Mouse (Mus musculus) adrenal gland (tissue): ENCODE measurements around the gene Wipf1.

Source experiments
- intact Hi-C: fragments of 180-260 bp; cut with DNase I; formaldehyde crosslinking; loops from one replicate; pipeline ENCODE4 v1.15.1; 2025

The Wipf1 gene

DNA sequence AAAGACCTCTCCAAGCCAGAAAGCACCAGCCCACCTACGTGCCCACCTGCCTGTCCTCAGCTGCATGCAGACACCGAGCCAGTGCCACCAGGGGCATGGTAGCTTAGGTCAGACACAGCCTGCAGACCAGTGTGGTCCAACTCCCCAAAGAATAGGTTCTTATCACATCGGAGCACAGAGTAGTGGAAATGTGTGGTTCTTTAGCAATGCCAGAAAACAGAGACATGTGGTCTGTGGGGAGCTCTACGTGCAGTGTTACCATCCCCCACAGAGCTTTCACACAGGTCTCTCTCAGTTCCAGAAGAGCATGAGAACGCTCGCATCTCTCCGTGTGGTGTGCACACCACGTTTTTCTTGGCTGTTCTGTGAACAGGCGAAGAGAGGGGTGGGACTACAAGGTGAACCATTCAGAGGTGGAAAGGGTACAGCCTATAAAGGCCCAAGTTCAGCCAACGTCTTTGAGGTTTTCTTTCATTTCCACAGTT, 59.3 kb downstream of the Wipf1 start:
- intact Hi-C loops, result no loop called here

DNA sequence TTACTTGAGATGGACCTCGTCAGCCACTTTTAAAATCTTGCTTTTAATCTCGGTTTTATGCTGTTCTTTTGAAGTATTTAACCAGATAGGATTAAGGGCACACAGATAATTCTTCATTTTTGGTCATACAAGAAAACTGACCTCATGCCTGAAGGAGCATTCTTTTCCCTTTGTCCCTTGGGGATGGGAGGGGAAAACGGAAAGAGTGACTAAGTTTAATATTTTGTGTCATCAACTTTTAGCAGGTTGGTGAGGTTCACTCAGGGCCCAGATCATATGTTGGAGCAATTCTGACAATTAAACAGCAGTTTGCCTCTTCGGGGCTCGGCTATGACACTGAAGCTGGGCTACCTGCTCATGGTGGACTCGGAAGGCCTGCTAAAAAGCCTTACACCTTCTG, 60.0 kb downstream of the Wipf1 start:
- intact Hi-C loops, result no loop called here

DNA sequence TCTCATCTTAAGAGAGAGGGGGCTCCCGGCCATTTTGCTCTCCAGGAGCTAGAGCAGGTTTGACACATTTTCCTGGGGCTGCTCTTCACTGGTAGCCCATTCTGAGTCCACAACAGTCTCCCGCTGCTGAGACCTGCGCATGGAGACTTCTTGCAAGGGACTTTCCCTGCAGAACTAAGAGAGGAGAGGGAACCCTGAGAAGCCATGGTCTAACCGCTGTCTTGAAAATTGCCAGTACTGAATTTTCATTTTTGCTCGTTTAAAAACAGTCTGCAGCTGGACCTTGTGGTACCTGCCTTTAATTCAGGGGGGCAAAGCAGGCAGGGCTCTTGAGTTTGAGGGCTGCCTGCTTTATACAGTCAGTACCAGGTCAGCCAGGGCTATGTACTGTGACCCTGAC, 60.5 kb downstream of the Wipf1 start:
- intact Hi-C loops, result no loop called here

DNA sequence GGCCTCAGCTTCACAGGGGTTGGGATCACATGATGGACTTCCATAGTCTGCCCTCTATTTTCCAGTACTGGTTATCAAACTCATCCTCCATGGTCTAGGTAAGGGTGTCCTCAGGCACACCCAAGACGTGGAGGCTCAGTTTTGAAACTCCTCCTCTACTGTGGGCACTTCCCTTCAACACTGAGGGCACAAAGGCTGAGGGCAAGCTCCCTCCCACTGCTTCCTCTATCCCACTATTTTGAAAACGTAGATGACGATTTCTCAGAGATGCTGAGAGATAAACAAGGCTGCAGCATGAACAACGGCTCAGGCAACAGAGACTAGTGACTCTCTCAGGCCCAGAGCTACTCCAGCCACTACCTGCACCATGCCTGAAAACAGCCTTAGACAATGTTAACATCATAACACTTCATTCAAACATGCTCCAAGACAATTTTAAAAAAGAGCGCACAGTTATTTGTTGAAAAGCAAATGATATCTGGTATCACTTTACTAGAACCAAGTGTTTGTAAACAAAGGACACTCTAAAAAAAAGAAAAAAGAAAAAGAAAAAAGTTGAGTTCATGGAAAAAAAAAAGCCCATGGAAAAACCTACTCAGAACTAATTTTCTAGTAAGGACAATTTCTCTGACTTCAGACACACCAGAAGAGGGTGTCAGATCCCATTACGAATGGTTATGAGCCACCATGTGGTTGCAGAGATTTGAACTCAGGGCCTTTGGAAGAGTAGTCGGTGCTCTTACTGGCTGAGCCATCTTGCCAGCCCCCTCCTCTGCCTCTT, 62.3 kb downstream of the Wipf1 start:
- intact Hi-C loops, result no loop called here

DNA sequence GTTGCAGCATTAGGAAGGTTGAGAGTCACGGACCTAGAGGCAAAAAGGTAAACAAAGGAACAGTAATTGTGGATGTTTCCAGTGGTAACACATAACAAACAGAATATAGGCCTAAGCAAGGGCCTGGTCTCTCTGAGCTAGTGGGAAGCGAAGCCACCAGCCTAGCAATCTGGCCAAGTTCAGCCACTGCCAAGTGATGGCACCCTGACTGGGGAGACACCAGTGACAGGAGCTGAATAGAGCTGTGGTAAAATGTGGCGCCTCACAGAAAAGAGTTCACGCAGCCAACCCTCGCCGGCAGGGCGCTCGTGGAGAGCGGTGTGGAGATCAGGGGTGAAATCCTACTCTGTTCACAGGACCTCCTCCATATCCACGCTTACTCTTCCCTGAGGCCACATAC, 63.1 kb downstream of the Wipf1 start:
- intact Hi-C loops, result no loop called here

DNA sequence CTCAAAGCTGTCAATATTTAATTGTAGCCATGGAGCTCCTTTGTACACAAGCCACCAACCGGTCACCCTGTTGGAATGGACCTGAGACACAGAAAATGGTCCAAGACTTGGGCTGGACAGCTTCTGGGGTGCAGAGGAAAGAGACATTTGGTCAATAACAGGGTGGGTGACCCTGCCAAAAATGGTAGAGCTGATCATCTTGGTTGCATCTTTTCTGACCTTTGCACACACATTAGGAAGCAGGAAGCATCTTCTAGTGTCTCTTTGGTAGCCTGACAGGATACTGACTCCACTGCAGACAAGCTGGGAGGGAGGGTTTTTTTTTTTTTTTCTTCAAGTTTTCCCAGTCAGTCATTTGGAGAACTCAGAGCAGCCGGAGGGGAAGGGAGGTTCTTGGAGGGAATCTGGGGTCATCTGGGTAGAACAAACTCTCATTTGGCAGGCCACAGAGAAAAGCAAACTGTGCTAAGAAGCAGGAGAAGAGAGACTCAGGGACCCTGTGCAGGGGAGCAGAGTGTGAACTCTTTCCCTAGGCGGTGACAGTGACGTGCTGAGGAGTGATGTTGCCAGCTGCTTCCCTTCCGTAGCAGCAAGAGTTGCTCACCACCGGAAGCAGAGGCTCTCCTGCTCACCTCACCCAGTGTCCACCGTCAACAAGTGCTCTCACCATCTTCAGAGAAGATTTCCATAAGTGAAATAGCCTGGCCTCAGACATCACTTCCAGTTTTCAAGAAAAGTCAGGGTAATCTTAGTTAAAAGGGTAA, 65.9 kb downstream of the Wipf1 start:
- intact Hi-C loops, result no loop called here

DNA sequence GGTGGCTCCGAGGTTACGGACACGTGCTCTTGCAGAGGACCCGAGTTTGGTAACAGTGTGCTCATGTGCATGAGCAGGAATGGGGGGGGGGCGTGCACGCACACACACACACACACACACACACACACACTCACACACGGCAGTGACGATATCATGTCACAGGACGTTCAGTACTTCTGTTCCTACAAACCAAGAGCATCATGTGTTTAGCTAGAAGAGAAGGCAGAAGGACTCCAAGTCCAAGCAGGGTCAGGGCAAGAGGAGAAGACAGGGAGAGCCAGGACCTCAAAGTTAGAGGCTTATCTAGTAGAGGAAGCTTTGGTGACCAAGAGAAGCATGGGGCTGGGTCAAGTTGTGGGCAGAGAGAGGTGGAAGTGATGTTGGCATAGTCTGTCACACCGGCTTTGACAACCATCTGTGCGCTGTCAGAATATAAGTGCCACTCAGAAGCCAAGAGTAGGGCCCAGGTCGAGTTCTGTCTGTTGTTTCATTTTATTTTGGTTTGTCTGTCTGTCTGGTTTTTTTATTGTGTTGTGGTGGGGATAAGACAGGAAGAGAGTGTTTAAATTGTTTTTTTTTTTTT, 66.7 kb downstream of the Wipf1 start:
- intact Hi-C loops, result no loop called here

DNA sequence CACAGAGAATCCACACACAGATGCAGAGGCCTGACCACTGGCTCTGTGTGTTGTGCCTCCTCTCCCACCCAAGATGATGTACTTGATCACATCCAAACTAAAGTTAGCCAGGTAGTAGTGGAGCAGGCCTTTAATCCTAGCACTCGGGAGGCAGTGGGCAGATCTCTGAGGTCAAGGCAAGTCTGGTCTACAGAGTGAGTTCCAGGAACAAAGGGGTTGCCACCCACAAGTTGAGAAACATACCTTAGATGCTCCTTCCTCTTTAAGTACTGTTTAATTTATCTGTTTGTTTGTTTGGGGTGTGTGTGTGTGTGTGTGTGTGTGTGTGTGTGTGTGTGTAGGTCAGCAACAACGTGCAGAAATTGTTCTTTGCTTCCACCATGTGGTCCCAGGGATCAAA, 67.3 kb downstream of the Wipf1 start:
- intact Hi-C loops, result no loop called here

DNA sequence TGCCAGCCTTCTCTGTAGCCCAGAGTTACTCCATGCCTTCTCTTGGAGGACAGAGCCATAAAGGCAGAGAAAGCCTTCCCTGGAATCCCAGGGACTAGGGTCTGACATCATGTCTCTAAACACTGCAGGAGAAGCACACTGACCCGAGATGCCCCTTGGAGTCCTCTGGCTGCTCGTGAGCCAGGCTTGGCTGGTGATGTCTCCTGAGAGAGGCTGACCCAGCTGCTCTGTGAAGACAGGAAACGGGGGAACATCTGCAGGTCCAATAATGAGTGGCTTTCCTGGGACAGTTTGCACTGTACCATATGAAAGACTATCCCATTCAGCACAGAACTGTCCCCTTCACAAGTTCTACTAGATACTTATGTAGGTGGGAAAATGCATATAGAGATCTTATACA, 69.4 kb downstream of the Wipf1 start:
- intact Hi-C loops, result no loop called here

DNA sequence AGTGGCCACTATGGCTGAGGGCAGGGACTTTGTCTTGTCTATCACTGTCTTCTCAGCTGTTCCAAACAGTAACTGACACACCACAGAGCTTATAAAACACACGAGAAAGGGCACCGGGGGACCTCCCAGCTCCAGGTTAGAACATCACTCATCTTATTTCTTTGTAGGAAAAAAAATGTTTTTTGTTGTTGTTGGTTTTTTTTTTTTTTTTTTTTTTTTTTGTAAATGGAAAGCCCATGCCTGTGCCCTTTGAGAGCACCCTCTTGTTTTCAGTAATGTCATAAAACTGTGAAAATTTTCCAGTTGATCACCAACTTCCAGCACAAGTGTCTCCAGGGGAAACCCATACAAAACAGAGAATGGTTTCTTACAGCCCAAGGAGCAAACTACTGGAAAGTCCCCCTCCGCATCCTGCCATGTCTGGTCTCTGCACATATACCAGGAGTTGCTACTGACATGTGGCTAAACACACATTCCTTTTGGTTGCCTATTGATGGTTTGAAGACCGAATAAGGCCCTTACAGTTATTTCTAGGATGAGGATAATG, 69.9 kb downstream of the Wipf1 start:
- intact Hi-C loops, result no loop called here

DNA sequence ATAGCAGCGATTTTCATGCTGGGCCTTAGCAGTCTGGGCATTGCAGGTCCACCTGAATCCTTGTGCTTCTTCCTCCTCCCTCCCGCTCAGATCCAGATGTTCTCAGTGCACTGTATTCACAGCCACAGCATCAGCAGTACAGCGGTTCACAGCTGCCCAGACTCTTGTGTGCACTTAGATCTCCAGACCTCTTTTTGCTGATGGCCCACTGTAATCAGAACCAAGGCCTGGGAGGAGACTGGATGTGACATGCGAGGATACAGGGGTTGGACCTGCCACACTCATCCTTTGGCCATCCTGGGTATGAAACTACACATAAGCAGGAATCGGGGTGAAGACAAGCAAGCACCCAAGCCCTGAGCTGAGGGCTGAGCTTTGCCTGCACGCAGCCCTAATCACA, 72.6 kb downstream of the Wipf1 start:
- intact Hi-C loops, result no loop called here

DNA sequence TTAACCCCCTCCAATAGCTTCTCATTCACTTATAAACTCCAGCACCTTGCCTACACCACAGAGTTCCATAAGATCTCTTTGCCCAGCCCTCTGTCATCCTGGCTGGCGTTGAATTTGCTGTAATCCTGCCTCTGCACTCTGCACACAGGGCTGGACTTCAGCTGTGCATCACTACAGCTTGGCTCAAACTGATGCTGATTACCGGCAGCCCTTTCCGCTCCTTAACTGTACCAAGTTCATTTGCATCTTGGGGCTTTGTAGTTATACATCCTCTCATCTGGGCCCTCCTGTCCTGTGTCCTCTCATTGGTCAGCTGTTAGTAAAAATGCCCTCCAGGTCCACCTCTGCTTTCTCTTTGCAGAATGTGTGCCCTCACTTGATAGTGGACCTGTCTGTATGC, 73.4 kb downstream of the Wipf1 start:
- intact Hi-C loops, result no loop called here

DNA sequence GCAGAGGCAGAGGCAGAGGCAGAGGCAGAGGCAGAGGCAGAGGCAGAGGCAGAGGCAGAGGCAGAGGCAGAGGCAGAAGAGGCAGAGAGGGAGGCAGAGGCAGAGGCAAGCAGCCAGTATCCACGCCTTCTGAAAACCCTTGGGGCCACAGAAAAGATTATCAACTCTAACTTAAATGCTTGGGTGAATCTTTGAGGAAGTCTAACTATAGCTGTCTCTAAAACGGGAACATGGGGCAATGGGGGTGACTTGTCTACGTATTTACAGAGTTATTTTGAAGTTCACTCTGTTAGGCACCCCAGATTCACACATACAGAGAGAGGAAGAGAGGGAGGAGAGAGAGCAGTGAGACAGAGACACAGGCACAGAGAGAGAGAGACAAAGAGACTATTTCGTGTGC, 74.0 kb downstream of the Wipf1 start:
- intact Hi-C loops, result no loop called here

DNA sequence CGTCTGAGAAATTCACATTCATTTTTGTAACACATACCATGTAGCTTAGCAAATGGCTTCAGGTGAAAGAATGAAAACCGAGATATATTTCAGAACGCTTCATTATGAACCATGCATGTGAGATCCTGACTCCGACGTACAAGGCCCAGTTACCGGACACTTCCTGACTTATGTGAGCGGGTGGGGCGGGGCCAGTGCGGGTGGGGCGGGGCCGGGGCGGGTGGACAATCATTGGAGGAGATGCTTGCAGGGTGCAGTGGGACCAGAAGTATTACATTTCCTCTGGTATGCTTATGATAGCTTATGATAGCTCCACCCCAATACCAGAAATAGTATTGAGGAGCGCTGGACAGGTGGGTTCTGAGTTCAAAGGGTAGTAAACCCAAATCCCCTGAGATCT, 74.9 kb downstream of the Wipf1 start:
- intact Hi-C loops, result no loop called here

DNA sequence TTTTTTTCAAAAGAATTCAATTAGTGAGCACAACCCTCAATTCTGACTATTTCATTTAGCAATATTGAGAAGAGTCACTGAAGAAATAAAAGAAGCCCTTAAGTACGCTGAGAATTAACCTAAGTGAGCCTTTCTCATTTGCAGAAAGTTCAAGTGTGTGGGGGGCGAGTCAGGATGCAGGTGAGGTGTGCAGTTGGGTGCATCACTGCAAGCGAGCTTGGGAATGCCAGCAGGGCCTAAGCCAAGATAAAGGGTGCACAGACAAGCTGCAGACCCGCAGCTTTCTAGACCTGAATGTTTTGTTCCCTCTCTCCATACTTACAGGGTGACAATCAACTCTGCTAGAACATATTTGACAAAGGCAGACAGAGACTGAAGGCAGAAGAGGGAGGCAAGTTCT, 75.3 kb downstream of the Wipf1 start:
- intact Hi-C loops, result no loop called here

DNA sequence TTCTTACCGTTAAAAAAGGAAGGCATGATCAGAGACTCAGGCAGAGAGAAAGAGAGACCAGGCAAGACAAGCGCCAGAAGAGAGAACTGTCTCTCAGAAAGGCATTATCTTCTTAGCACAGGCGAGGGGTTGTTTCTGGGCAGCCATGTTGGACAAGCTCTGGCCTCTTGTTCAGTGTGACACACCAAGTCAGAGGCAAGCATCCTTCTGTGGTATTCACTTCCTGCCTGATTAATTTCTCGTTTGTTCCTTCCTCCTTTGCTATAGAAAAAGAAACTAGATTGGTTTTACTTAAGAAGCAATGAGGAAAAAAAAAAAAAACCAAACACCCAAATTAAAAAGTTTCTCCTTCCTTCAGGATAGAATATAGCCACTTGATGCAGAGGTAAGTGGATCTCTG, 75.8 kb downstream of the Wipf1 start:
- intact Hi-C loops, result no loop called here

DNA sequence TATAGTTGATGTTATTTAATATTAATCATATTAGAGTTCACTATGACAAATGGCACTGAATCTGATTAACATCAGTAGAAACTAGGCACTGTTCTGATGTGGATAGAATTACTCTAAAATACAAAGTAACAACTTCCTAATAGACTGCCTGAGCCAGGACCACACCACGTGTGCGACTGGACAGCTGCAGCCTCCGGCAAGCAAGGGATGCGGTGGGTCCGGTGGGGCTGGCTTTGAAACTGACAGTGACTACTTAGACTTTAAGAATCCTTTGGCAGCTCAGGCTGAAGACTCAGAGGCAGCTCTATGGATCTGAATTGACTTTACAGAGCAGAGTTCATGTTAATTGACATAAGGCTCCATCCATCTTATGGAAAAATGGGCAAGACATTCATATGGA, 76.4 kb downstream of the Wipf1 start:
- intact Hi-C loops, result no loop called here

DNA sequence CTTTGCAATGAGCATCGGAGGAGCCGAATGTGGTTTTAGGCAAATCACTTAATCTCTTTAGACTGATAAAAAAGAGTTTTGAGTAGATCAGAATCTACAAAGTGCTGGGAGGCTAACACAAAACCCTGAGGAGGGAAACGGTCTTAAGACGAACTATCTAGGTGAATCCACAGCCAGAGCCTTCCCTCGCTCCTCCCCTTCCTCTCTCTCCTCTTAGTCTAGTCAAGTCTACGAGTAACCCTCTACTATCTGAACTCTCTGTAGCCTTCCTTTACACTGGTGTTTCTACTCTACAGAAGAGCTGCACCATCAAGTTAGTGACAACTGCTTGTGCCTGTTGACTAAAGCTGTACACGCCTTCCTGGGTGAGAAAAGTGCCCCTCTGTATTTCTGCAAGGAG, 77.0 kb downstream of the Wipf1 start:
- intact Hi-C loops, result no loop called here

DNA sequence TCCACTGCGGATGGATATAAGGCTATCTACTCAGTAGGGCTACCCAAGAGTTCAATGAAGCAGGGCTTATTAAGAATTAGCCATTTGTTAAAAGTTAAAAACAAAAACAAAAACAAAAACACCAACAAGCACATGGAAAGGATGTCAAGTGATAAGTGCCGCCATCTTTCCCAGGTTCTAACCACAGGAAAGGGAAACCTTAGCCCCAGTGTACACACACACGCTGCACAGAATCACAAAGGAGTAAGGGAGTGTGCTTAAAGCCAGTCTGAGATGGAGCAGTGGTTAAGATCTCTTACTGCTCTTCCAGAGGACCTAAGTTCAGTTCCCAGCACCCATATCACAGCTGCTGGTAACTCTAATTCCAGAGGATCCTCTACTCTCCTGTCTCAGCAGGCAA, 78.0 kb downstream of the Wipf1 start:
- intact Hi-C loops, result no loop called here

DNA sequence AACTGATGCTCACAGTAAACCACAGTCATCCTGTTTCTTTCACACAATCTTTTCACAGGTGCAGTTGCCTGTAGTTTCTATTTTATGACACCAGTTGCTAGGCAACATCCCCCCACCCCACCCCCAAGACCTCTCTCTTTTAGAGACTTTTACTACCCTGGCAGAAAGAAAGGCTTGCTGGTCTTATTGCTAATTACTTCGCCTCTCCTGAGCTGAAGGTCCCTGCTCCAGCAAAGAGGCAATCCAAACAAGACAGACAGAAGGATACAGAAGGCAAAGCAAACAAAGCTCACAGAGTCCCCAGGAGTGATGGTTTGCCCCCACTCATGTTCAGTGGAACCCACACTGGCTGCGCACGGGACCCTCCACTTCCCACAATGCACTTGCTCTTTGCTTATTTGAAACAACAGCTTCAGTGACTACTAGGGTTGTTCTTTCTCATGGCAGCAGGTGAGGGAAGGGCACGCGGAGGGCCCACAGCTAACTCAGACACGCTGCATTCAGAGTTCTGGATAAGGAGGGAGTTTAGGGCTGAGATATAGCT, 79.3 kb downstream of the Wipf1 start:
- intact Hi-C loops, result no loop called here

DNA sequence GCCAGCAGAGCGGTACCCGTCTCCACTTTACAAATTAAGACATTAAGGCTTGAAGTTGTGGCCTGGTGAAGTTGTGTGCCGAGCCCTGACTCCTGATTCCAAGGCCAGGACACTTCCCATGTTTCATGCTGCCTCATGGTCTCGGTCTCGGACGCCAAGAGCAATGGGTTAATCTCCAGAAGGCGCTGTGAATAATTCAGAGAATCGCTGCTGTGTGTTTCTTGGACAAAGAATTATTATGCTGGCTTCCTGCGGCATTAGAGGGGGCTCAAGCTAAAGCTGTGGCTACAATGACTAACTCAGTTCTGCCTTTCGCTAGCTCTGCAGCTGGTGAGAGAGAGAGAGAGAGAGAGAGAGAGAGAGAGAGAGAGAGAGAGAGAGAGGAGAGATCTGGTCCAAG, 85.5 kb downstream of the Wipf1 start:
- intact Hi-C loops, result no loop called here

DNA sequence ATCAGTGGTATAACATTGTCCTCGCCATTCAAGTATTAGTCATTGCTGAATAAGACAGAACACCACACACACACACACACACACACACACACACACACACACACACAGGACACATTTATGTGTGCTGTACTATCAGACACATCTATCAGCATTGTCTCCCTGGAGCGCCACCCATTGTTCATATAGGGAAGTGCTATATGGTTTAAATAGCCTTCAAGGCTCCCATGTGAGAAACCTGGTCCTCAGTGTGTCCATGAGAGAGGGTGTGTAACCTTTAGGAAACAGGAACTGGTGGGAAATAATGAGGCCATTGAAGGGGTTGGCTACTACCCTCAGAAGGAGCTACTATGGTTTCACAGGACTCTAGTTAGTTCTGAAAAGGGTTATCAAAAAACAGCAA, 87.5 kb downstream of the Wipf1 start:
- intact Hi-C loops, result no loop called here
